29 mouse cellular contexts compared by ENCODE assay signal in the genomic region with DNA sequence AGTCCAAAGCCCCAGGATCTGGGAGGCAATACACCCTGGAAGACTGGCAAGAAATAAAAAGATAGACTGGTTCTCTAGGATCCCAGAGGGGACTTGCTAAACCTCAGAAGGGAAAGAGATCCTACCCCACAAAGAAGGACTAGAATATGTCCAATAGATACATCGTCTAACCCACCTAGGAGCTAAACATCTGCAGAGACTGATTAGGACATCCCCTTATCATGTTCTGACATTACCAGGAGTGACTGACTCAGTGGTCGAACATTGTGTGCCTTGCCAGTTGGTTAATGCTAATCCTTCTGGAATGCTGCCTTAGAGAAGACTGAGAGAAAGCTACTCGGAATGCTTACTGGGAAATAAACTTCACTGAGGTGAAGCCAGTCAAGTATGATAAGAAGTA. TPM values are rescaled to one million over a fixed set of nuclear protein-coding genes. Genes with fewer than 3 reads are reported as not detected.
"Had no signal": no experiment of that assay in that cellular context is flagged by ENCODE, and none has a peak within 500 bp of the region (broad histone marks: within the 10 kb centered on the region; RNA-seq: fewer than 3 reads in every experiment).

No protein-coding gene starts in this region.

- ATAC-seq: hindbrain, embryonic 16.5 days; inflammation-experienced regulatory T-cells, adult 6 months; intestine, embryonic 15.5 days; intestine, postnatal 0 days had no signal

- H3K27ac ChIP-seq: gastrocnemius, adult 2 months; heart, embryonic 10.5 days; hindbrain, embryonic 10.5 days; hindbrain, embryonic 12.5 days; hindbrain, embryonic 14.5 days; intestine, embryonic 15.5 days; layer of hippocampus, adult 2 months; left cerebral cortex, adult 2 months; limb, embryonic 10.5 days; limb, embryonic 12.5 days had no signal

- H3K4me1 ChIP-seq: hindbrain, embryonic 10.5 days; hindbrain, embryonic 12.5 days; intestine, embryonic 15.5 days; limb, embryonic 10.5 days; limb, embryonic 12.5 days had no signal

- H3K27me3 ChIP-seq: heart, embryonic 12.5 days; hindbrain, embryonic 12.5 days; intestine, embryonic 15.5 days; limb, embryonic 12.5 days had no signal

- DNase-seq: gastrocnemius, adult 2 months; gastrocnemius, postnatal 10 days; gastrocnemius, postnatal 25 days; heart, postnatal 10 days; heart, postnatal 4 days; kidney, adult 18-20 months; kidney, adult 8-10 months; kidney, postnatal 10 days; kidney, postnatal 25 days; kidney, postnatal 4 days had no signal

- H3K36me3 ChIP-seq: heart, embryonic 10.5 days; heart, embryonic 12.5 days; hindbrain, embryonic 10.5 days; hindbrain, embryonic 12.5 days; intestine, embryonic 15.5 days; limb, embryonic 10.5 days; limb, embryonic 12.5 days had no signal

- H3K9ac ChIP-seq: heart, embryonic 12.5 days; hindbrain, embryonic 12.5 days; hindbrain, embryonic 14.5 days; intestine, embryonic 15.5 days; limb, embryonic 12.5 days had no signal

- H3K9me3 ChIP-seq: heart, embryonic 10.5 days; heart, embryonic 12.5 days; hindbrain, embryonic 10.5 days; hindbrain, embryonic 12.5 days; intestine, embryonic 15.5 days; limb, embryonic 10.5 days; limb, embryonic 12.5 days had no signal

- H3K4me3 ChIP-seq: gastrocnemius, adult 2 months; heart, embryonic 10.5 days; heart, embryonic 12.5 days; hindbrain, embryonic 10.5 days; hindbrain, embryonic 12.5 days; intestine, embryonic 15.5 days; layer of hippocampus, adult 2 months; left cerebral cortex, adult 2 months; limb, embryonic 10.5 days; limb, embryonic 12.5 days had no signal

RNA-seq across cellular contexts. Expression of a gene that starts 49.1 kb away (rescaled TPM):
- total RNA-seq: layer of hippocampus, adult 2 months; layer of hippocampus, postnatal 25 days; left cerebral cortex, adult 2 months had no signal
- polyA plus RNA-seq: heart, embryonic 10.5 days; hindbrain, embryonic 10.5 days; hindbrain, embryonic 12.5 days had no signal

RNA-seq across cellular contexts. Expression of a gene that starts 49.1 kb away (rescaled TPM):
- total RNA-seq: gastrocnemius, adult 2 months; granulocyte monocyte progenitor cell, adult 5-6 weeks; layer of hippocampus, adult 2 months; layer of hippocampus, postnatal 10 days; layer of hippocampus, postnatal 25 days; left cerebral cortex, adult 2 months; left cerebral cortex, postnatal 14 days; left cerebral cortex, postnatal 36 days had no signal
- polyA plus RNA-seq: heart, embryonic 12.5 days; heart, embryonic 14.5 days; hindbrain, embryonic 10.5 days; hindbrain, embryonic 12.5 days; hindbrain, embryonic 14.5 days; hindbrain, embryonic 16.5 days; intestine, embryonic 15.5 days; limb, embryonic 12.5 days had no signal
